Mouse (Mus musculus) embryonic fibroblast, embryonic 13.5 days (primary cell): ENCODE data around the gene Rps27.

Source experiments
- CTCF ChIP-seq: IDR thresholded peaks from 2 replicates; pipeline ENCODE4 v1.5.1; 2011; ENCODE audit warnings: mild to moderate bottlenecking, control low read depth, low read length, moderate library complexity, borderline replicate concordance; ENCODE audit not compliant: insufficient read depth
- POLR2A ChIP-seq: IDR thresholded peaks from 2 replicates; pipeline ENCODE4 v1.6.1; 2011; ENCODE audit warnings: low read depth, mild to moderate bottlenecking, control low read depth, low read length, moderate library complexity

DNA sequence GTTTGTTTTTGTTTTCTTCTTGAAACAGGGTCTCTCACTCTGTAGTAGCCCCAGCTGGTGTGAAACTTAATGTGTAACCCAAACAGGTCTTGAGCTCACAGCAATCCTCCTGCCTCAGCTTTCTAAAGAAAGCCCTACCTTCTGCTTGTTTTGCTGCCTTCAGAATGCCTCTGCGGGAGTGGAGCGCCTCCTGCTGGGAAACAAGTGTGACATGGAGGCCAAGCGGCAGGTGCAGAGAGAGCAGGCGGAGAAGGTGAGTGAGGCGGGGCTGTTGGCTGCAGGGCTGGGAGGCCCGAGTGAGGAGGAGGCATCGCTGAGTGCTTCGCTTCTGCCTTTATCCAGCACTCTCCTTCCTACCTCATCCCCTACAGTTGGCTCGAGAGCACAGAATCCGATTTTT is 10.9 kb upstream of the Rps27 start:
- TF ChIP-seq POLR2A (no peak), CTCF (no peak)
